Mouse (Mus musculus) left cerebral cortex, postnatal 14 days (tissue): ENCODE results near the gene Tcte1. TPM values are rescaled to one million over a fixed set of nuclear protein-coding genes. Genes with fewer than 3 reads are reported as not detected.

Experiments
- DNase-seq, 2 experiments: peaks; one replicate each; pipeline ENCODE4 v3.0.0; 2021 to 2022; ENCODE audit warnings: low spot score in 2 of 2, mixed read lengths in 1 of 2
- intact Hi-C: fragments of 180-260 bp; cut with DNase I; formaldehyde crosslinking; loops from one replicate; pipeline ENCODE4 v1.15.1; 2025
- total RNA-seq, 2 experiments: library from RNA; stranded (reverse); gene quantifications; 2 replicates each; pipeline ENCODE4 v1.2.3; 2021

The Tcte1 gene
- total RNA-seq, 2 experiments from 2014 or later, result 0.68 to 1.1 TPM

GRCm38 (mm10) chr17:45557998-45558862, 35.0 kb downstream of the Tcte1 start:
- DNase-seq, result no peak
- intact Hi-C loops, result no loop called here

DNA sequence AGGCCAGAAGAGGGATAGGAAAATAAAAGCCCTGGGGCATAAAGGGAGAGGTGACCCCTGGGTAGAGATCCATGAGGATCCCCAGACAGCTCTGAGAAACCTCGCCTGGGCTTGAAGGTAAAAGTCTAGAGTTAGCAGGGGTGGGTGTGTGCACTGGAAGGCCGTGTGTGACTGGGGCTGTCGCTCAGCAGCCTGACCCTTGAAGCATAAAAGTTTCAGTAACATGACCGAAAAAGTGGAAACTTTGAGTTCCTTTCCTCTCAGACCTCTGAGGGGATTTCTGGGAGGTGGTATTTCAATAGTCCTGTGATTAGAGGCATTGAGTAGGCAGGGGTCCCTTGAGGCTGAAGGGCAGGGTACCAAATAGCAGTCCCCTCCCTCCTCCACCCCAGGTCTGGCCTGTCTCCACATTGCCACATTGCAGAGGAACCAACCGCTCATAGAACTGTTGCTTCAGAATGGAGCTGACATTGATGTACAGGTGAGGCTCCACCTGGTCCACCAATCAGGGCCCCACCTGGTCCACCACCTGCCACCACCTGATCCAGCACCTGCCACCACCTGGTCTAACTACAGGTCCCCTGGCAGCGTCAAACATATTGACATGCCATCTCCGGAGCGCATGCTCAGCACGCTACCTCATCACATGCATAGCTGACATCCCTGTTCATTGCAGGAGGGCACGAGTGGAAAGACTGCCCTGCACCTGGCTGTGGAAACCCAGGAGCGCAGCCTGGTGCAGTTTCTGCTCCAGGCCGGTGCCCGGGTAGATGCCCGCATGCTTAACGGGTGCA, 36.7 kb downstream of the Tcte1 start:
- intact Hi-C loops, result no loop called here
- no peak for DNase-seq

DNA sequence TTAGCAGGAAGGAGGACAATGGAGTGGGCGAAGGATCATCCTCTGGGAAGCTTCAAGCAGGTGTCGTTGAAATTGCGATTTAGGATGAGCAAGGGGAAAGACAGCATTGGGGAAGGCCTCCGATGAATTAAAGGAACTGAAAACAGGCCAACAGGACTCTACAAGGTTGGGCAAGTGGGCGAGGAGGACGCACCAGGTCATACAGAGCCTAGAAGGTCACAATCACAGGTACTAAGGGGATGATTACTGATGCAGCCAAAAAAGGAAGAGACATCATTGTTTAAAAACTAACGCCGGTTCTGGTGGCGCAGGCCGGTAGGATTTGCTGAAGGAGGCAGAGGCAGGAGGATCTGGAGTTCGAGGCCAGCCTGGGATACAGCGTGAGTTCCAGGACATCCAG, 40.0 kb downstream of the Tcte1 start:
- no peak for DNase-seq
- intact Hi-C loops, result no loop called here

DNA sequence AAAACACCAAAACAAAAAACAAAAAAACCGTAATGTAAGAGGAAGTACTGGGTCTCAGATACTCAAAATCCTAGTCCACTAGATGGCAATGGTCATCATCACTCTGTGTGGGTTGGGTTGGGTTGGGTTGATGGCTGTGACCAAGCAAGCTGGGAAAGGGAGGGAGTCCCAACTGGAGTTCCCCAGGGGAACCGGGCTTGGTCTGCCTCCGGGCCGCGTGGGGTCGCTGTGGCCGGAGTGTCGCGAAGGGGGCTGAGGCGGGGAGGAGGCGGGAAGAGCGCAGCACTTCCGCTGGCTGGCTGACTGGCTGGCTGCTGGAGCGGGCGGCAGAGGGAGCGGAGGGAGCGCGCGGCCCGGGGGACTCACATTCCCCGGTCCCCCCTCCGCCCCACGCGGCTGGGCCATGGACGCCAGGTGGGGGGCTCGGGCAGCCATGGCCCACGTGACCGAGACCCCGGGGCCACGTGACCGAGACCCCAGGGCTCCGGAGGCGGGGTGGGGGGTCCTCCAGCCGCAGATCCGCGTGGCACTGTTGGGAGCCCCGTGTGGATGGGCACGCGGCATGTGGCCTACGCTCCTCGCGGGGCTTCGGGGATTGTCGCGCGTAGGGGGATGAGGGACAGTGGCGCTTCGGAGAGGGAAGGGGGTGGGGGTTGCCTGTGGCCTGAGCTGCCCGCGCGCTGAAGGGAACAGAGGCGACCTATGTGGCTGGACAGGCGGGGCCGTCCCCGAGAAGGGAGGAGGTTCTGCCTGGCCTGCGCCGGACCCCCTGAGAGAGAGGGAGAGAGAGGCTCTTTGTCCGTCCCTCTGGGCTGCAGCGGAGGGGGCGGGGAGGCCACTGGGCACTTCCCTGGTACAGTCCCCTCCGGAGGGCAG, 40.7 kb downstream of the Tcte1 start, which contains the start of gene Slc35b2:
Gene Slc35b2 (plus strand): TSS at position 220 of the 876 bp plus-strand sequence.
- intact Hi-C loops, result no loop called here
- DNase-seq, result peak; percentile 91 to 92

GRCm38 (mm10) chr17:45564531-45565084, 41.4 kb downstream of the Tcte1 start:
- intact Hi-C loops, result no loop called here
- no peak for DNase-seq

DNA sequence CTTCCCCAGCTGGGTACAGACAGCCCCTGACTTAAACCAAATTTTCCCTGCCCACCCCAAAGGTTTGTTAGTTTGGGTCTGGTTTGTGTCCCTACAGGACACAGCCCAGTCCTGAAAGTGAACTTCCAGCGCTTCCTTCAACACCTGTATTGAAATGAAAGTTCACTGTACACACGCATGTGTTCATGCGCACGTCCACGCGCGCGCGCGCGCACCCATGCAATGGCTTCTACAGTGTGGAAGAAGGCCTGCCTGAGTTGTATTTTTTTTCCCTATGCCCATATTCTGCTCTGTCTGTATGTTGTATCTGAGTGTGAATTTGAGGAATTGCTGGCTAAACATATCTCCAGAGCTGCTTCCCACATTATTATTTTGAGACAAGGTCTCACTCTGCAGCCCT, 41.9 kb downstream of the Tcte1 start:
- no peak for DNase-seq
- intact Hi-C loops, result no loop called here

- no peak for DNase-seq
- intact Hi-C loops, result no loop called here
Measured at GRCm38 (mm10) chr17:45566031-45566359, 42.8 kb downstream of the Tcte1 start.

DNA sequence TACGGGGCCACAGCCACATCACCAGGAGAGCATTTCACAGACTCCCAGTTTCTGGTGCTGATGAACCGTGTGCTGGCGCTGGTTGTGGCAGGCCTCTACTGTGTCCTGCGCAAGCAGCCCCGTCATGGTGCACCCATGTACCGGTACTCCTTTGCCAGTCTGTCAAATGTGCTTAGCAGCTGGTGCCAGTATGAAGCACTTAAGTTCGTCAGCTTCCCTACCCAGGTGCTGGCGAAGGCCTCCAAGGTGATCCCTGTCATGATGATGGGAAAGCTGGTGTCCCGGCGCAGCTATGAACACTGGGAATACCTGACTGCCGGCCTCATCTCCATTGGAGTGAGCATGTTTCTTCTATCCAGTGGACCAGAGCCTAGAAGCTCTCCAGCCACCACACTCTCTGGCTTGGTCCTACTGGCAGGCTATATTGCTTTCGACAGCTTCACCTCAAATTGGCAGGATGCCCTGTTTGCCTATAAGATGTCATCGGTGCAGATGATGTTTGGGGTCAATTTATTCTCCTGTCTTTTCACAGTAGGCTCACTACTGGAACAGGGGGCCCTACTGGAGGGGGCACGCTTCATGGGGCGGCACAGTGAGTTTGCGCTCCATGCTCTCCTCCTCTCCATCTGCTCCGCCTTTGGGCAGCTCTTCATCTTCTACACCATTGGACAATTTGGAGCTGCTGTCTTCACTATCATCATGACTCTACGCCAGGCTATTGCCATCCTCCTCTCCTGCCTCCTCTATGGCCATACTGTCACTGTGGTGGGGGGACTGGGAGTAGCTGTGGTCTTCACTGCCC, 43.3 kb downstream of the Tcte1 start:
- DNase-seq, result peak in 1 of 2 experiments; percentile 50
- intact Hi-C loops, result no loop called here

- DNase-seq, result no peak
- intact Hi-C loops, result no loop called here
Measured at GRCm38 (mm10) chr17:45567162-45567601, 43.9 kb downstream of the Tcte1 start.

DNA sequence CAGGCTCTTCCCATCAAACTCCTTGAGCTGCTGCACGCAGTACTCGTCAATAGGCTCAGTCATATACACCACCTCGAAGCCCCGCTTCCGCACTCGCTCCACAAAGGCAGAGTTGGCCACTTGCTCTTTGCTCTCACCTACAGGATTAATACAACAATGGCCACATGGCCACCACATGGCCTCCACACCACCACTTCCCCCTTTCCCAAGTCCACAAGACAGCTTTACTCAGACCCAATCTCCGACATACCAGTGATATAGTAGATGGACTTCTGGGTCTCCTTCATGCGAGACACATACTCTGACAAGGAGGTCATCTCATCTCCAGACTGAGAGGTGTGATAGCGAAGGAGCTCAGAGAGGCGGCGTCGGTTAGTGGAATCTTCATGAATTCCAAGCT, 45.8 kb downstream of the Tcte1 start:
- intact Hi-C loops, result no loop called here
- DNase-seq, result no peak

GRCm38 (mm10) chr17:45569999-45570398, 46.8 kb downstream of the Tcte1 start:
- intact Hi-C loops, result no loop called here
- DNase-seq, result no peak

GRCm38 (mm10) chr17:45572103-45573086, 49.2 kb downstream of the Tcte1 start:
- intact Hi-C loops, result no loop called here

GRCm38 (mm10) chr17:45573087-45573779, 50.0 kb downstream of the Tcte1 start, which contains the start of gene Hsp90ab1:
Gene Hsp90ab1, minus strand, starts transcription at chr17:45573271.
- DNase-seq, result peak; percentile 98 to 99
- intact Hi-C loops, result no loop called here

More at GRCm38 (mm10) chr17:45572103-45573086, 49.2 kb downstream of the Tcte1 start:
- peak; percentile 72 to 78 for DNase-seq

DNA sequence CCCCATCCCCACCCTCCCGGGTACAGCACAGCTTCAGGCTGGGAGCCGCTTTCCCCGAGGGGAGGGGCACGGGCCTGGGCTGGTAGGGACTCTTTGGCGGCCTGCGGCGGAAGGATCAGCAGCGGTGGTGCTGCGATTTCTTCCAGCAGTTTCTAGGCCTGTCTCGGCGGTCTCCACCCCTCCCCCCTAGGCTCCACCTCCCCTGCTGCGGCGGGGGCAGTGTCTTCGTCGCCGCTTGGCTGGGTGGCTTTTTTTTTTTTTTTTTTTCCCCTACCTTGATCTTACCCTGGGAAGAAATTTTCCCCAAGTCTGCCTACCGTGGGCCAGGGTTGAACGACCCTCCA, 50.5 kb downstream of the Tcte1 start:
- intact Hi-C loops, result no loop called here
- DNase-seq, result peak; percentile 98 to 99

GRCm38 (mm10) chr17:45574129-45574761, 51.0 kb downstream of the Tcte1 start:
- DNase-seq, result peak; percentile 80 to 90
- intact Hi-C loops, result no loop called here

DNA sequence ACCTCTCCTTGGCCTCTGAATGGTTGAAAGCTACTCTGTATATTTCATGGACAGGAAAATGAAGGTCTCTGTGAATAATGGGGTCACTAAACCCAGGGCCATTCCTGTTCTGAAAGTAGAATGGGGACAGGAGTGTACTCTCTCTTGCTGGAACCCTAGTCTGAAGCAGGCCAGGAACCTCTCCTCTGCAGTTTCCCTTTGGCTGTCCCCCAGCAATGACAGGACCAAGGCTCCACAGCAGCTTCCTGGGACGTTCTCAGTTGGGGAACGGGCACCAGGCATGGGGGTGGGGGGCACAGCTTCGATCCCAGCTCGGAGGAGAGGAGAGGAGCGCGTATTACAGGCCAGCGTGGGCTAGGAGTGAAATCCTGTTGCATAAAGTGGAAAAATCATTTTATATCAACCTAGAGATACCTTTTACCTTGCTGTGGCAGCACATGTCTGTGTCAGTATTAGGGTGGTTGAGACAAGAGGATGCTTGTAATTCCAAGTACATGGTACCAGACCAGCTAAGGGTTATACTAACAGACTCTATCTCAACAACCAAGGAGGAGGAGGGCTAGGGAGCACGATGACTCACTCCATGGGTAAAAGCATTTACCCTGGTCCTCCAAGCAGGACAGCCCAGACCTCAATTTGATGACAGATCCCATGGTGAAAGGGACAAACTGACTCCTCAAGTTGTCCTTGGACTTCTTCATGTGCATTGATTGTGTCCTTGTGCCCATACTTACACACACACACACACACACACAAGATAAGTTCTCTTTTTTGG, 52.1 kb downstream of the Tcte1 start:
- no peak for DNase-seq
- intact Hi-C loops, result no loop called here
